8 mouse cellular contexts compared by ENCODE assay signal in genomic region chr17:33524806-33525373, GRCm38 (mm10). TPM values are rescaled to one million over a fixed set of nuclear protein-coding genes. Genes with fewer than 3 reads are reported as not detected.
DNase-seq lines count a peak whose midpoint lies in the region; ATAC-seq and TF ChIP-seq lines count a peak whose summit lies in the region.

No protein-coding gene starts in this region.

- peak overlapping the region; percentile 63 for H3K4me3 ChIP-seq in intestine, postnatal 0 days (ENCODE audit: low read depth, low read length)

- peak overlapping the region; percentile 81 for H3K4me2 ChIP-seq in intestine, postnatal 0 days (replicated peaks; ENCODE audit: low read depth)

- WGBS in intestine, postnatal 0 days, result 38% methylated on average over 2 of the region's 2 CpGs

- no peak overlapping the region for H3K9ac ChIP-seq in intestine, postnatal 0 days (ENCODE audit: low read depth, low read length)

- DNase-seq in thymus, postnatal 25 days, result peak; percentile 10
- no peak for DNase-seq in thymus, adult 18-20 months
- DNase-seq in gastrocnemius, postnatal 14 days, result peak; percentile 40
- peak; percentile 24 for DNase-seq in thymus, postnatal 4 days
- DNase-seq in frontal cortex, postnatal 14 days (ENCODE audit: low spot score in 2 of 2), result no peak
- DNase-seq in layer of hippocampus, adult 11-12 months (ENCODE audit: low spot score), result no peak

- intact Hi-C loops in gastrocnemius, postnatal 14 days (cut with DNase I; ENCODE audit: low total_unique reads), result no loop called here

- no peaks in the 10 kb centered on the region for H3K4me1 ChIP-seq in intestine, postnatal 0 days (replicated peaks; ENCODE audit: control insufficient read depth, insufficient read depth, low read length)

- no peak; the same call in 1 of the 2 replicates for ATAC-seq in intestine, postnatal 0 days
- peak; percentile 70 for ATAC-seq in megakaryocyte progenitor cell, adult 5-6 weeks (replicated peaks; ENCODE audit: poor library complexity)

- H3K36me3 ChIP-seq in intestine, postnatal 0 days (ENCODE audit: control insufficient read depth, insufficient read depth), result 0 out of 2 replicates have a peak, but pooled peaks cover 4% of the 10 kb centered on the region

- no peak for TF ChIP-seq CTCF in intestine, postnatal 0 days (IDR thresholded peaks at IDR 0.05; ENCODE audit: low read depth)

- H3K27ac ChIP-seq in intestine, postnatal 0 days (ENCODE audit: low read depth, low read length), result no peak overlapping the region

- no peaks in the 10 kb centered on the region for H3K9me3 ChIP-seq in intestine, postnatal 0 days (ENCODE audit: control insufficient read depth)

- no peaks in the 10 kb centered on the region for H3K27me3 ChIP-seq in intestine, postnatal 0 days (replicated peaks; ENCODE audit: control insufficient read depth, insufficient read depth, low read length)

RNA-seq across cellular contexts. Expression of gene Adamts10, which starts 0.9 kb away (rescaled TPM):
- total RNA-seq in gastrocnemius, postnatal 14 days (2021), result 10 to 100 TPM; 17.3 to 19.1 TPM
- polyA plus RNA-seq in intestine, postnatal 0 days (2015; fragmentation: Nextera tagmentation; extraction: Ambion mirVana), result 5.9 and 8.1 TPM in 2 replicates
- total RNA-seq in megakaryocyte progenitor cell, adult 5-6 weeks (2015), result 13.8 and 14.0 TPM in 2 replicates
- total RNA-seq in megakaryocyte progenitor cell, adult 5-6 weeks (2017), result 18.5 and 20.6 TPM in 2 replicates

RNA-seq across cellular contexts. Expression of gene Myo1f, which starts 30.6 kb away (rescaled TPM):
- total RNA-seq in gastrocnemius, postnatal 14 days (2021), result 1 to 10 TPM in 1 of 2 experiments, under 1 TPM in 1; 0.93 to 1.4 TPM
- 0.94 and 1.2 TPM in 2 replicates for polyA plus RNA-seq in intestine, postnatal 0 days (2015; fragmentation: Nextera tagmentation; extraction: Ambion mirVana)
- 43.0 and 45.0 TPM in 2 replicates for total RNA-seq in megakaryocyte progenitor cell, adult 5-6 weeks (2015)
- total RNA-seq in megakaryocyte progenitor cell, adult 5-6 weeks (2017), result 96.4 and 121 TPM in 2 replicates

Comparison
In these comparisons a context has a peak if more than half of its experiments do, and no peak if none do; other contexts are left out.
1. DNase-seq: peak in thymus, postnatal 25 days (single experiment), gastrocnemius, postnatal 14 days (single experiment) and thymus, postnatal 4 days (single experiment); none in thymus, adult 18-20 months (0 of 2), frontal cortex, postnatal 14 days (0 of 2) and layer of hippocampus, adult 11-12 months (single experiment).
2. RNA of gene Myo1f, which starts 30.6 kb away (total RNA-seq): 43.0 to 121 TPM in megakaryocyte progenitor cell, adult 5-6 weeks; 0.93 to 1.4 TPM in gastrocnemius, postnatal 14 days; every median in the first group is over 10 times any median in the second.